Mouse (Mus musculus) intestine, embryonic 15.5 days (tissue): ENCODE measurements around the gene Cep104. TPM values are rescaled to one million over a fixed set of nuclear protein-coding genes. Genes with fewer than 3 reads are reported as not detected.

ENCODE experiments used
- ATAC-seq: fragments of 200-750 bp; cut with Nextera tagmentation; 2 replicates; pipeline ENCODE4 v1.8.0; 2017; ENCODE audit warnings: moderate TSS enrichment, moderate library complexity
- H3K27ac ChIP-seq: fragments of 300-500 bp; sonication (generic); 2 replicates; pipeline ENCODE4 v1.5.1; 2015; ENCODE audit warnings: mild to moderate bottlenecking, inconsistent platforms
- H3K27me3 ChIP-seq: fragments of 300-500 bp; sonication (generic); replicated peaks from 2 replicates; pipeline ENCODE4 v1.6.1; 2015; ENCODE audit warnings: inconsistent platforms
- H3K36me3 ChIP-seq: fragments of 300-500 bp; sonication (generic); 2 replicates; pipeline ENCODE4 v1.6.1; 2015; ENCODE audit warnings: inconsistent platforms
- H3K4me1 ChIP-seq: fragments of 300-500 bp; sonication (generic); replicated peaks from 2 replicates; pipeline ENCODE4 v1.6.1; 2015; ENCODE audit warnings: inconsistent platforms
- H3K4me2 ChIP-seq: fragments of 300-500 bp; sonication (generic); replicated peaks from 2 replicates; pipeline ENCODE4 v1.6.1; 2015; ENCODE audit warnings: mild to moderate bottlenecking, inconsistent platforms
- H3K4me3 ChIP-seq: fragments of 300-500 bp; sonication (generic); replicated peaks from 2 replicates; pipeline ENCODE4 v1.5.1; 2015; ENCODE audit warnings: inconsistent platforms
- H3K9ac ChIP-seq: fragments of 300-500 bp; sonication (generic); 2 replicates; pipeline ENCODE4 v1.6.1; 2015; ENCODE audit warnings: inconsistent platforms
- H3K9me3 ChIP-seq: fragments of 300-500 bp; sonication (generic); 2 replicates; pipeline ENCODE4 v1.6.1; 2016; ENCODE audit warnings: inconsistent platforms
- WGBS: fragments of 180-500 bp; shearing (Covaris S2); methylation state at CpG from one replicate; pipeline ENCODE4 v1.1.7; 2015; 5-methylcytosine and 5-hydroxymethylcytosine counted together
- polyA plus RNA-seq: library from polyadenylated mRNA; unstranded; fragments of >200 nt; fragmentation: Nextera tagmentation; extraction: Ambion mirVana; gene quantifications from 2 replicates; pipeline ENCODE4 v1.2.1, GENCODE M21; 2015

The Cep104 gene
- polyA plus RNA-seq, 1 experiment from 2014 or later: 10.8 TPM

GRCm38 (mm10) chr4:153956569-153957405, 18.2 kb upstream of the Cep104 start, which contains the start of gene A430005L14Rik:
TSS of gene A430005L14Rik (plus strand) at chr4:153957237.
- Histone ChIP-seq H3K9ac (peak within 1 kb of the TSS; percentile 72), H3K36me3 (peaks cover 9% of the 10 kb centered on the region), H3K4me3 (peak within 1 kb of the TSS; percentile 56), H3K9me3 (no peaks in the 10 kb centered on the region), H3K4me1 (peaks cover 3% of the 10 kb centered on the region; the same call in 1 of the 2 replicates), H3K27ac (peak within 1 kb of the TSS; percentile 84), H3K4me2 (peak within 1 kb of the TSS; percentile 74), H3K27me3 (no peaks in the 10 kb centered on the region; the same call in 1 of the 2 replicates)
- WGBS: 1% methylated on average over 66 of the region's 67 CpGs
- peak; percentile 97 for ATAC-seq

- peaks cover 16% of the 10 kb centered on the region for H3K36me3 ChIP-seq
- peak; percentile 11 for ATAC-seq
- H3K27me3 ChIP-seq: no peaks in the 10 kb centered on the region
- H3K9ac ChIP-seq: peak overlapping the region; percentile 72
- no peaks in the 10 kb centered on the region for H3K9me3 ChIP-seq
- H3K4me1 ChIP-seq: peaks cover 3% of the 10 kb centered on the region; the same call in 1 of the 2 replicates
- 0% methylated on average over 37 of the region's 37 CpGs for WGBS
- peak overlapping the region; percentile 74 for H3K4me2 ChIP-seq
- H3K27ac ChIP-seq: peak overlapping the region; percentile 84
- peak overlapping the region; percentile 56 for H3K4me3 ChIP-seq
Observed at GRCm38 (mm10) chr4:153957444-153958250, 17.3 kb upstream of the Cep104 start.

GRCm38 (mm10) chr4:153962631-153963030, 12.4 kb upstream of the Cep104 start:
- H3K9ac ChIP-seq: no peak overlapping the region
- no peaks in the 10 kb centered on the region for H3K9me3 ChIP-seq
- WGBS: 82% methylated on average over 7 of the region's 7 CpGs
- peaks cover 3% of the 10 kb centered on the region; the same call in 1 of the 2 replicates for H3K4me1 ChIP-seq
- ATAC-seq: no peak
- no peak overlapping the region for H3K4me2 ChIP-seq
- no peak overlapping the region for H3K27ac ChIP-seq
- peaks cover 19% of the 10 kb centered on the region for H3K36me3 ChIP-seq
- H3K4me3 ChIP-seq: no peak overlapping the region
- no peaks in the 10 kb centered on the region for H3K27me3 ChIP-seq

GRCm38 (mm10) chr4:153966651-153967050, 8.3 kb upstream of the Cep104 start:
- Histone ChIP-seq H3K9me3 (no peaks in the 10 kb centered on the region), H3K4me2 (no peak overlapping the region), H3K36me3 (peaks cover 10% of the 10 kb centered on the region; the same call in 1 of the 2 replicates), H3K9ac (no peak overlapping the region), H3K27me3 (no peaks in the 10 kb centered on the region), H3K4me3 (no peak overlapping the region), H3K27ac (no peak overlapping the region), H3K4me1 (no peaks in the 10 kb centered on the region)
- ATAC-seq: no peak
- 86% methylated on average over 5 of the region's 5 CpGs for WGBS

GRCm38 (mm10) chr4:153967556-153967955, 7.4 kb upstream of the Cep104 start:
- Histone ChIP-seq H3K27ac (no peak overlapping the region), H3K4me2 (no peak overlapping the region), H3K9ac (no peak overlapping the region), H3K27me3 (no peaks in the 10 kb centered on the region), H3K4me1 (no peaks in the 10 kb centered on the region), H3K9me3 (no peaks in the 10 kb centered on the region), H3K36me3 (peaks cover 4% of the 10 kb centered on the region; the same call in 1 of the 2 replicates), H3K4me3 (no peak overlapping the region)
- WGBS: 86% methylated on average over 2 of the region's 2 CpGs
- ATAC-seq: no peak

- Histone ChIP-seq H3K4me1 (no peaks in the 10 kb centered on the region), H3K36me3 (no peaks in the 10 kb centered on the region), H3K9ac (no peak overlapping the region), H3K4me3 (no peak overlapping the region), H3K27me3 (no peaks in the 10 kb centered on the region), H3K9me3 (no peaks in the 10 kb centered on the region), H3K4me2 (no peak overlapping the region), H3K27ac (no peak overlapping the region)
- ATAC-seq: no peak
- 79% methylated on average over 2 of the region's 2 CpGs for WGBS
Observed at GRCm38 (mm10) chr4:153968063-153968462, 6.9 kb upstream of the Cep104 start.

GRCm38 (mm10) chr4:153975292-153975662, 283 bp downstream of the Cep104 start:
- no peaks in the 10 kb centered on the region for H3K36me3 ChIP-seq
- peak overlapping the region; percentile 89 for H3K4me3 ChIP-seq
- peak overlapping the region; percentile 92 for H3K9ac ChIP-seq
- H3K27ac ChIP-seq: 0 out of 2 replicates have a peak overlapping the region, but pooled peaks have one; percentile 41
- peaks cover 15% of the 10 kb centered on the region; the same call in 1 of the 2 replicates for H3K4me1 ChIP-seq
- H3K27me3 ChIP-seq: no peaks in the 10 kb centered on the region
- H3K4me2 ChIP-seq: peak overlapping the region; percentile 91
- H3K9me3 ChIP-seq: no peaks in the 10 kb centered on the region
- WGBS: under 1% methylated on average over 33 of the region's 33 CpGs
- peak; percentile 82 for ATAC-seq

GRCm38 (mm10) chr4:153975768-153976167, 774 bp downstream of the Cep104 start:
- H3K27me3 ChIP-seq: no peaks in the 10 kb centered on the region
- H3K9me3 ChIP-seq: no peaks in the 10 kb centered on the region
- 38% methylated on average over 6 of the region's 6 CpGs for WGBS
- ATAC-seq: no peak
- peak overlapping the region; percentile 91 for H3K4me2 ChIP-seq
- H3K27ac ChIP-seq: no peak overlapping the region
- H3K36me3 ChIP-seq: no peaks in the 10 kb centered on the region
- H3K9ac ChIP-seq: peak overlapping the region; percentile 92
- peak overlapping the region; percentile 89 for H3K4me3 ChIP-seq
- peaks cover 15% of the 10 kb centered on the region; the same call in 1 of the 2 replicates for H3K4me1 ChIP-seq

- ATAC-seq: no peak
- Histone ChIP-seq H3K4me2 (no peak overlapping the region), H3K27me3 (no peaks in the 10 kb centered on the region), H3K27ac (no peak overlapping the region), H3K9ac (no peak overlapping the region), H3K4me1 (peaks cover 13% of the 10 kb centered on the region; the same call in 1 of the 2 replicates), H3K36me3 (peaks cover 9% of the 10 kb centered on the region; the same call in 1 of the 2 replicates), H3K4me3 (no peak overlapping the region), H3K9me3 (no peaks in the 10 kb centered on the region)
- WGBS: 93% methylated on average over 10 of the region's 10 CpGs
Observed at GRCm38 (mm10) chr4:153979243-153979642, 4.2 kb downstream of the Cep104 start.

GRCm38 (mm10) chr4:153980470-153980869, 5.5 kb downstream of the Cep104 start:
- H3K27me3 ChIP-seq: no peaks in the 10 kb centered on the region
- H3K4me2 ChIP-seq: no peak overlapping the region
- no peaks in the 10 kb centered on the region for H3K9me3 ChIP-seq
- H3K36me3 ChIP-seq: peaks cover 18% of the 10 kb centered on the region
- no peak overlapping the region for H3K9ac ChIP-seq
- no peak overlapping the region for H3K27ac ChIP-seq
- WGBS: 87% methylated on average over 8 of the region's 11 CpGs
- H3K4me1 ChIP-seq: peaks cover 11% of the 10 kb centered on the region; the same call in 1 of the 2 replicates
- H3K4me3 ChIP-seq: no peak overlapping the region
- no peak for ATAC-seq

GRCm38 (mm10) chr4:153992715-153993114, 17.7 kb downstream of the Cep104 start:
- no peak overlapping the region for H3K4me3 ChIP-seq
- H3K9ac ChIP-seq: no peak overlapping the region
- H3K4me1 ChIP-seq: no peaks in the 10 kb centered on the region
- H3K36me3 ChIP-seq: peaks cover 44% of the 10 kb centered on the region
- H3K4me2 ChIP-seq: no peak overlapping the region
- H3K27me3 ChIP-seq: no peaks in the 10 kb centered on the region
- H3K27ac ChIP-seq: no peak overlapping the region
- no peak for ATAC-seq
- H3K9me3 ChIP-seq: no peaks in the 10 kb centered on the region
- 88% methylated on average over 10 of the region's 10 CpGs for WGBS

GRCm38 (mm10) chr4:153993505-153993904, 18.5 kb downstream of the Cep104 start:
- ATAC-seq: no peak
- Histone ChIP-seq H3K36me3 (peaks cover 39% of the 10 kb centered on the region), H3K4me2 (no peak overlapping the region), H3K27me3 (no peaks in the 10 kb centered on the region), H3K9me3 (no peaks in the 10 kb centered on the region), H3K4me1 (no peaks in the 10 kb centered on the region), H3K4me3 (no peak overlapping the region), H3K9ac (no peak overlapping the region), H3K27ac (no peak overlapping the region)
- WGBS: 91% methylated on average over 8 of the region's 8 CpGs
